Mouse (Mus musculus) heart, adult 18-20 months (tissue): ENCODE data around the gene Cgn. TPM values are rescaled to one million over a fixed set of nuclear protein-coding genes. Genes with fewer than 3 reads are reported as not detected.

Source experiments
- total RNA-seq, 2 experiments: library from RNA; stranded (reverse); gene quantifications; 2 replicates each; pipeline ENCODE4 v1.2.3; 2021

The Cgn gene
- total RNA-seq, 2 experiments from 2014 or later = 0.37 to 0.85 TPM

Other genes with a start within 250 kb of the Cgn start
- 10 to 100 TPM; 28.3 to 29.0 TPM for gene Snx27, start 203.8 kb downstream of the Cgn start, total RNA-seq
- gene Gm10972, start 143.4 kb downstream of the Cgn start, total RNA-seq = not detected
- 1 to 10 TPM; 3.0 to 3.5 TPM for gene Tuft1, start 127.6 kb downstream of the Cgn start, total RNA-seq
- gene Selenbp2, start 92.9 kb downstream of the Cgn start, total RNA-seq = 10 to 100 TPM; 10.9 TPM
- gene Pogz, start 51.1 kb upstream of the Cgn start, total RNA-seq = 10 to 100 TPM; 12.9 to 20.2 TPM
- 100 to 1,000 TPM; 223 to 258 TPM for gene Psmb4, start 100.5 kb upstream of the Cgn start, total RNA-seq
- gene Selenbp1, start 146.6 kb upstream of the Cgn start, total RNA-seq = 100 to 1,000 TPM in 1 of 2 experiments, 10 to 100 TPM in 1; 97.9 to 127 TPM
- 1 to 10 TPM; 5.4 to 8.8 TPM for gene Rfx5, start 167.6 kb upstream of the Cgn start, total RNA-seq
- 10 to 100 TPM; 23.7 to 26.6 TPM for gene Pi4kb, start 188.2 kb upstream of the Cgn start, total RNA-seq
- 10 to 100 TPM; 10.3 to 12.0 TPM for gene Zfp687, start 229.0 kb upstream of the Cgn start, total RNA-seq